Mouse (Mus musculus) heart, postnatal 10 days (tissue): ENCODE results near the gene Kcnd2. TPM values are rescaled to one million over a fixed set of nuclear protein-coding genes. Genes with fewer than 3 reads are reported as not detected.
A peak's percentile ranks its signal among the peaks of the same experiment; 100 is the strongest.
"Not testable (repeated sequence)": the region's sequence is repeated elsewhere in the genome, so short reads cannot be mapped to it uniquely, and the experiment has no call there.

ENCODE experiments used
- DNase-seq, 2 experiments: peaks; one replicate each; pipeline ENCODE4 v3.0.0; 2021
- intact Hi-C: fragments of 180-260 bp; cut with DNase I; formaldehyde crosslinking; loops from one replicate; pipeline ENCODE4 v1.15.1; 2025
- total RNA-seq, 2 experiments: library from RNA; stranded (reverse); gene quantifications; 2 replicates each; pipeline ENCODE4 v1.2.3; 2021

The Kcnd2 gene
- total RNA-seq = 1 to 10 TPM; 6.4 TPM

GRCm38 (mm10) chr6:21215491-21216191 lies at the start of gene Kcnd2:
Kcnd2 (plus strand) TSS chr6:21215503.
- intact Hi-C loops = loop anchor here (5.0 to 10.0 kb wide), 2 partner anchors 317 to 471 kb away; no protein-coding TSS in a partner anchor
- no peak for DNase-seq

- DNase-seq = no peak
- intact Hi-C loops = no loop called here
Observed at GRCm38 (mm10) chr6:21166611-21167010, 48.7 kb upstream of the Kcnd2 start.

GRCm38 (mm10) chr6:21195341-21195740 lies 20.0 kb upstream of the Kcnd2 start:
- intact Hi-C loops = no loop called here
- DNase-seq = no peak

- intact Hi-C loops = loop anchor here (1.0 to 10.0 kb wide), 2 partner anchors 375 to 469 kb away; no protein-coding TSS in a partner anchor
- peak; percentile 72 to 78 for DNase-seq
Observed at GRCm38 (mm10) chr6:21213865-21214672, 1.2 kb upstream of the Kcnd2 start.

- intact Hi-C loops = loop anchor here (5.0 to 10.0 kb wide), 2 partner anchors 317 to 470 kb away; no protein-coding TSS in a partner anchor
Observed at GRCm38 (mm10) chr6:21214673-21215490, 421 bp upstream of the Kcnd2 start.

GRCm38 (mm10) chr6:21216206-21217020 lies 1.1 kb downstream of the Kcnd2 start:
- no peak for DNase-seq
- intact Hi-C loops = loop anchor here (5.0 to 10.0 kb wide), 2 partner anchors 316 to 472 kb away; no protein-coding TSS in a partner anchor

More at GRCm38 (mm10) chr6:21214673-21215490, 421 bp upstream of the Kcnd2 start:
- peak; percentile 60 to 74 for DNase-seq

- no peak for DNase-seq
- intact Hi-C loops = loop anchor here (5.0 to 10.0 kb wide), 2 partner anchors 315 to 472 kb away; no protein-coding TSS in a partner anchor
Observed at GRCm38 (mm10) chr6:21217156-21217555, 1.9 kb downstream of the Kcnd2 start.

- no peak for DNase-seq
- intact Hi-C loops = no loop called here
Observed at GRCm38 (mm10) chr6:21226124-21226523, 10.8 kb downstream of the Kcnd2 start.

- intact Hi-C loops = no loop called here
- peak in 1 of 2 experiments; percentile 3 for DNase-seq
Observed at GRCm38 (mm10) chr6:21259031-21259430, 43.7 kb downstream of the Kcnd2 start.

- intact Hi-C loops = no loop called here
Observed at GRCm38 (mm10) chr6:21267897-21268296, 52.6 kb downstream of the Kcnd2 start.

GRCm38 (mm10) chr6:21277343-21277933 lies 62.1 kb downstream of the Kcnd2 start:
- intact Hi-C loops = no loop called here

More at GRCm38 (mm10) chr6:21267897-21268296, 52.6 kb downstream of the Kcnd2 start:
- no peak for DNase-seq

GRCm38 (mm10) chr6:21304943-21305342 lies 89.6 kb downstream of the Kcnd2 start:
- DNase-seq = no peak
- intact Hi-C loops = no loop called here

More at GRCm38 (mm10) chr6:21277343-21277933, 62.1 kb downstream of the Kcnd2 start:
- DNase-seq = no peak

- intact Hi-C loops = no loop called here
- DNase-seq = no peak
Observed at GRCm38 (mm10) chr6:21310159-21310558, 94.9 kb downstream of the Kcnd2 start.

GRCm38 (mm10) chr6:21321407-21321806 lies 106.1 kb downstream of the Kcnd2 start:
- DNase-seq = no peak
- intact Hi-C loops = no loop called here

- no peak for DNase-seq
Observed at GRCm38 (mm10) chr6:21322211-21322610, 106.9 kb downstream of the Kcnd2 start.

GRCm38 (mm10) chr6:21325251-21325650 lies 109.9 kb downstream of the Kcnd2 start:
- intact Hi-C loops = no loop called here
- DNase-seq = no peak

More at GRCm38 (mm10) chr6:21322211-21322610, 106.9 kb downstream of the Kcnd2 start:
- intact Hi-C loops = no loop called here

GRCm38 (mm10) chr6:21327081-21327737 lies 111.9 kb downstream of the Kcnd2 start:
- intact Hi-C loops = no loop called here

GRCm38 (mm10) chr6:21385298-21385697 lies 170.0 kb downstream of the Kcnd2 start:
- DNase-seq, intact Hi-C loops: not testable (repeated sequence)

More at GRCm38 (mm10) chr6:21327081-21327737, 111.9 kb downstream of the Kcnd2 start:
- DNase-seq = no peak
